Mouse (Mus musculus): Measurements from ENCODE around the gene Ptgds. TPM values are rescaled to one million over a fixed set of nuclear protein-coding genes. Genes with fewer than 3 reads are reported as not detected.
A peak's percentile ranks its signal among the peaks of the same experiment; 100 is the strongest.

Ptgds gene
- polyA plus RNA-seq, 1 experiment from 2014 or later: 7.6 TPM

DNA sequence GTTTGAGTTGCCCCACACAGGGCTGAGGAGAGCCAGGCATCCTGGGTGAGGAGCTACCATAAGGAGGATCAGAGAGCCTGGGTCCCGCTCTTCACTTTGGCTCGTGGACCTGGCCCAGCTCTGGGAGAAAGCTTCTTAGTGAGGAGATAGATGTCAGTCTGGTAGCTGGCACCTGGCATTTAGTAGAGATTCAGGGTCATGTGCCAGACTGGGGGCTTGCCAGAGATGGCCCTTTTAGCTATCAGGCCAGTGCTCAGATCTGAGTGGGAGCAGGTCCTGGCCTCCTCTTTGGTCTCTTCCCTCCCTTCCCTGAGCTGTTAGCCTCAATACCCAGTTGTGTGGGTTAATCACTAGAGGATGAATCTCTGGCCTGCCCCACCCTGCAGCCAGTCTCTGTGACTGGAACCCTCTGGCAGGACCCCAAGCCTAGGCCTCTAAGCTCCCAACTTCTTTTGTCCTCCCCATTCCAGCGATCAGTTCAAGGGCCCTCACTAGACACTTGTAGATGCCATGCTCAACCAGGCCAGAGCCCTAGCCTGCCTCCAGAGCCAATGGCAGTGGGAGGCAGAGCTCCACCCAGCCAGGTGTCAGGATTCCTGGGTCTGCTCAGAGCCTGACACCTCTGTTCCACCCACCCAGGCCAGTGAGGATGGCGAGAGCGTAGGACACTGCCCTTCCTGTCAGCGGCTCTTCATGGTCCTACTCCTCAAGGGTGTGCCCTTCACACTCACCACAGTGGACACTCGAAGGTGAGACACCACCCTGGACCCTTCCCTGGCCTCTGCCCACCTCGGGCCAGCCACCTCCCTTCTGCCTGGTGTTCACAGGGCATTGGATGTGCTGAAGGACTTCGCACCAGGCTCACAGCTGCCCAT lies 12.6 kb downstream of the Ptgds start:
- 85% methylated on average over 9 of the region's 9 CpGs for WGBS
- no peak overlapping the region for H3K4me2 ChIP-seq
- no peak overlapping the region for H3K9ac ChIP-seq
- no peak overlapping the region for H3K27ac ChIP-seq
- H3K9me3 ChIP-seq (replicated peaks): no peaks in the 10 kb centered on the region
- H3K4me3 ChIP-seq: no peak overlapping the region
- H3K36me3 ChIP-seq (ENCODE audit: poor library complexity, severe bottlenecking): peaks cover 19% of the 10 kb centered on the region
- no peak for ATAC-seq
- no peaks in the 10 kb centered on the region for H3K27me3 ChIP-seq
- peaks cover 26% of the 10 kb centered on the region for H3K4me1 ChIP-seq

DNA sequence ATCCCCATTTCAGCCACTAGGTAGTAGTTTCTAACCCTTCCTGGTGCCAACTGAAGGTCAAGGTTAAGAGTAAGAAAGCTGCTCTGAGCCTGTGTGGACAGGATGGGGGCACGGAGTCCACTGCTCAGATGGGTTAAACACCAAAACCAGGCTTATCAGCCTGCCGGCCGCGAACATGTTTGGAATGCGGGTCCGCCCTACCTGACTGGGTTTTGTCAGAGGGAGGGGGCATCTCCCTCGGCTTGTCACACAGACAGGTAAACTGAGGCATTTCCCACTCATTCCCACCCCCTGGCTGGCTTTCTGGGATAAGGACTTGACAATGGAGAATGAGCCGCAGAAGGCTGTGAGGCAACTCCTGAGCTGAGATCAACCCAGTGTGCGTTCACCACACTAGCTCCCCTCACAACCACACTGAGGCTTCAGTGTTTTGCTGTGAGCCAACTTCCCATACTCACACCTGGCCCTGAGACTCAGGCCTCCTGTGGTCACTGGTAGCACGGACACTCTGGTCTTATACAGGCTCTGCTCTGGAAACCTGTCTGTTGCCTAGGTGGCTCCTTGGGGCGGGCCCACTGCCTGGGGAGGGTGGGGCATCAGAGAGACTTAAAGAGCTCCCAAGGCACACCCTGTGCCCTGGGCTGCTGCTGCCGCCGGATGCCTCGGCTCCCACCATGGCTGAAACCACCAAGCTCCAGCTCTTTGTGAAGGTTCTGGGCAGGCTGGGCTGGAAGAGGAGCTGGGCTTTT lies 13.5 kb downstream of the Ptgds start, which contains the start of gene Clic3:
Gene Clic3 (plus strand): TSS at position 634 of the 749 bp plus-strand sequence.
- no peak within 1 kb of the TSS for H3K9ac ChIP-seq
- H3K9me3 ChIP-seq (replicated peaks): no peaks in the 10 kb centered on the region
- no peak within 1 kb of the TSS for H3K4me3 ChIP-seq
- 72% methylated on average over 14 of the region's 14 CpGs for WGBS
- H3K4me2 ChIP-seq: no peak within 1 kb of the TSS
- no peak for ATAC-seq
- H3K27ac ChIP-seq: no peak within 1 kb of the TSS
- H3K36me3 ChIP-seq (ENCODE audit: poor library complexity, severe bottlenecking): peaks cover 19% of the 10 kb centered on the region
- H3K27me3 ChIP-seq: no peaks in the 10 kb centered on the region
- peaks cover 21% of the 10 kb centered on the region for H3K4me1 ChIP-seq

DNA sequence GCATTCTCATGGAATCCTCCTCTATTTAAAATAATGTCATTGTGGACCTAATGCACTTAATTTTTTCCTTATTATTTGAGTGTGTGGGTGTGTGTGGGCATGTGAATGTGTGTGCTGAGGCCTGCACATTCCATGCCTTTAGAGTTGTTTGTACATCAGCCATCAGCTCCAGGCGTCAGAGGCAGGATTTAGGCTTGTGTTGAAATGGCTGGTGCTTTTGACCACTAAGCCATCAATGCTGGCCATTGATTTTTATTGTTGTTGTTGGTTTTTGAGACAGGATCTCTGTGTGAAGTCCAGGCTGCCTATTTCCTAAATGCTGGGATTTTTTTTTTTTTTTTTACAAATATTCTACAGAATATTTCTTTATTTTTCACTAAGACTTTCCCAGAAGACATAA lies 16.9 kb downstream of the Ptgds start:
- Histone ChIP-seq H3K9ac (no peak overlapping the region), H3K36me3 (ENCODE audit: poor library complexity, severe bottlenecking) (peaks cover 15% of the 10 kb centered on the region), H3K27ac (no peak overlapping the region), H3K4me2 (no peak overlapping the region), H3K9me3 (replicated peaks) (no peaks in the 10 kb centered on the region), H3K4me1 (no peaks in the 10 kb centered on the region), H3K27me3 (no peaks in the 10 kb centered on the region), H3K4me3 (no peak overlapping the region)
- WGBS: 50% methylated on average over 1 of the region's 1 CpGs
- ATAC-seq: no peak

DNA sequence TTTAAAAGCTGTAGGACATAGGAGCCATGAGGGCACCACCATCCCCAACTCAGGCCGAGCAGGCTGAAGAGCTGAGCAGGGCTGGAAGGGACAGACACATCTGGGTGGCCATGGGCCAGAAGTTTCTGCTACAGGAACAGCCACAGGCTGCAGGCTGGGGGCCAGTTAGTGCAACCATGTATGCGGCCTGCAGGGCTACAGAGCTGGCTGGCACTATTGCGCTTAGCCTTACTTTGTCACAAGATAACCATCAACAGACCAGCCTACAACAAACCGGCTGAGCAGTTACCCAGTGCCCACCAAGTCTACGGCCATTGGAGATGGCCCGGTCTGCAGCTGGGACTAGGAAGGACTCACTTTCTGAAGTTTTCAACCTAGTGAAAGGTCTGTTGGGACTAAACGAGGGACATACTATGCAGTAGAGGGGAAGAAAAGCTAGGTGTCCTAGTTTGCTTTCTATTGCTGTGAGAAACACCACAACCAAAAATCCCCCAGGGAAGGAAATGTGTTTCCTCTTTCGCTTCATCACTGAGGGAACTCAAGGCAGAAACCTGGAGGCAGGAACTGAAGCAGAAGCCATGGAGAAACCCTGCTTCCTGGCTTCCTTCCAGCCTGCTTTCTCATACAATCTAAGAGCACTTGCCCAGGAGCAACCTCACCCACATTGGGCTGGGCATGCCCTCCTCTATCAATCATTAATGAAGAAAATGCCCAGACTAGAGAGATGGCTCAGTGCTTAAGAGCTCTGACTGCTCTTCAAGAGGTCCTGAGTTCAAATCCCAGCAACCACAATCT lies 18.8 kb downstream of the Ptgds start:
- peaks cover 29% of the 10 kb centered on the region for H3K36me3 ChIP-seq (ENCODE audit: poor library complexity, severe bottlenecking)
- WGBS: 83% methylated on average over 8 of the region's 8 CpGs
- no peak for ATAC-seq
- no peak overlapping the region for H3K27ac ChIP-seq
- no peak overlapping the region for H3K9ac ChIP-seq
- H3K4me2 ChIP-seq: no peak overlapping the region
- no peaks in the 10 kb centered on the region for H3K4me1 ChIP-seq
- no peaks in the 10 kb centered on the region for H3K9me3 ChIP-seq (replicated peaks)
- H3K4me3 ChIP-seq: no peak overlapping the region
- no peaks in the 10 kb centered on the region for H3K27me3 ChIP-seq

DNA sequence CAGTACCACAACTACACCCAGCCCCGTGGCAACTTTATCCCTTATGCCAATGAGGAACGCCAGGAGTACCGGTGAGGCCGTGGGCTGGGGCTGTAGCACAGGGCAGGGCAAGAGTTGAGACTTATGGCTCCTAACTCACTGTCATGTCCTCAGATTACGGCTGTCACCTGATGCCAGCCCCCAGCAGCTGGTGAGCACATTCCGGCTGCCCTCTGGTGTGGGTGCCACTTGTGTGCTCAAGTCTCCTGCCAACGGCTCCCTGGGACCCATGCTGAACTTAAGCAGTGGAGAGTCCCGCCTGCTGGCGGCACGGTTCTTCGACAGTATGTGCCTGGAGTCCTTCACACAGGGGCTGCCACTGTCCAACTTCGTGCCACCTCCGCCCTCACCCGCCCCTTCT lies 27.2 kb downstream of the Ptgds start:
- WGBS: 93% methylated on average over 14 of the region's 14 CpGs
- H3K9me3 ChIP-seq (replicated peaks): no peaks in the 10 kb centered on the region
- no peak overlapping the region for H3K27ac ChIP-seq
- ATAC-seq: no peak
- no peaks in the 10 kb centered on the region for H3K4me1 ChIP-seq
- no peak overlapping the region for H3K9ac ChIP-seq
- H3K36me3 ChIP-seq (ENCODE audit: poor library complexity, severe bottlenecking): peaks cover 100% of the 10 kb centered on the region
- no peak overlapping the region for H3K4me3 ChIP-seq
- H3K27me3 ChIP-seq: no peaks in the 10 kb centered on the region
- H3K4me2 ChIP-seq: no peak overlapping the region

DNA sequence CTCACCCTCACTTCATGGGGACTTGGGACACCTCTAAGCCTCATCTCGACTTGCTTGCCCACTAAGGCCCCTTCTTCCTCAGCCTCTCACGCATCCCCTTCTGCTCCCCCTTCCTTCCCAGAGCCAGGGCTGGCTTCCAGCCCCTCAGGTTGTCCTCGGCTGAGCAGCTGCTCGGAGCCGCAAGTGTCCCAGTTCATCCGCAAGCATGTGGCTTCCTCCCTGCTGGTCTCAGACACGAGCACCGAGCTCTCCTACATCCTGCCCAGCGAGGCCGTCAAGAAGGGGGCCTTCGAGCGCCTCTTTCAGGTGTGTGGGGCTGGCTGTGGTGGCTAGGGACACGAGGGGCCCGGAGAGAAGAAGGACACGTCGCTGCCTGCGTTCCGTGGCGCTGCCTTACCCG lies 28.8 kb downstream of the Ptgds start:
- ATAC-seq: no peak
- H3K36me3 ChIP-seq (ENCODE audit: poor library complexity, severe bottlenecking): peaks cover 100% of the 10 kb centered on the region
- 89% methylated on average over 20 of the region's 20 CpGs for WGBS
- H3K27me3 ChIP-seq: no peaks in the 10 kb centered on the region
- no peaks in the 10 kb centered on the region for H3K9me3 ChIP-seq (replicated peaks)
- no peak overlapping the region for H3K27ac ChIP-seq
- H3K9ac ChIP-seq: no peak overlapping the region
- H3K4me3 ChIP-seq: no peak overlapping the region
- H3K4me2 ChIP-seq: no peak overlapping the region
- H3K4me1 ChIP-seq: no peaks in the 10 kb centered on the region

DNA sequence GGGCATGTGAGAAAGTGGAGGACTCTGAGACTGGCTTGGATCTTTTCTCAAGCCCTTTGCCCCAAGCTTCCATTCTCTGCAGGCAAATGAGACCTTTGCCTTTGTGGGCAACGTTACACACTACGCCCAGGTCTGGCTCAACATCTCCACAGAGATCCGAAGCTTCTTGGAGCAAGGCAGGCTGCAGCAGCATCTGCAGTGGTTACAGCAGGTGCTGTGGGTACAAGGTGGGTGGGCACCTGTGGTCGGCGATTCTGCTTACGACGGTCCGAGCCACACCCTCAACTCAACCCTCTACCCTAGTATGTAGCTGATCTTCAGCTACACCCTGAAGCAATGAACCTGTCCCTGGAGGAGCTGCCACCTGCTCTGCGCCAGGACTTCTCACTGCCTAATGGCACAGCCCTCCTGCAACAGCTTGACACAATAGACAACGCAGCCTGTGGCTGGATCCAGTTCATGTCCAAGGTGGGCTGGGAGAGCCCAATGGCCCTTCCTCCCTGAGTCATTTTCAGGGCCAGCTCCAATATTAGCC lies 33.5 kb downstream of the Ptgds start:
- no peak overlapping the region for H3K4me2 ChIP-seq

DNA sequence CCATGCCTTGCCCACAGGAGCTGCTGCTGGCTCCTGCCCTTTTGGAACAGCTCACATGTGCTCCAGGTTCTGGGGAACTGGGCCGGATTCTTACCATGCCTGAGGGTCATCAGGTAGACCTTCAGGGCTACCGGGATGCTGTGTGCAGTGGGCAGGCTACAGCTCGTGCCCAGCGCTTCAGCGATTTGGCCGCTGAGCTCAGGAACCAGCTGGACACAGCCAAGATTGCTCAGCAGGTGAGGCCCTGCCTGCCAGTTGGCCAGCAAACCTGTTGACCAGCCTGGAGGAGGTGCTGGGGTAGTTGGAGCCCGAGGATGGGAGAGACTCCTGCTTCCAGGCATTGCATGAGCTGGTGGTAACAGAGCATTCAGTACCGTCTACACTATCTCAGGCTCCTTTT lies 35.6 kb downstream of the Ptgds start:
- Histone ChIP-seq H3K36me3 (ENCODE audit: poor library complexity, severe bottlenecking) (peaks cover 64% of the 10 kb centered on the region), H3K4me1 (peaks cover 25% of the 10 kb centered on the region), H3K4me3 (no peak overlapping the region), H3K9ac (no peak overlapping the region), H3K27ac (no peak overlapping the region), H3K4me2 (no peak overlapping the region), H3K27me3 (0 out of 2 replicates have a peak, but pooled peaks cover 4% of the 10 kb centered on the region), H3K9me3 (replicated peaks) (no peaks in the 10 kb centered on the region)
- WGBS: 93% methylated on average over 8 of the region's 8 CpGs
- no peak for ATAC-seq

More for the DNA sequence above, 33.5 kb downstream of the Ptgds start:
- no peaks in the 10 kb centered on the region for H3K27me3 ChIP-seq
- peaks cover 4% of the 10 kb centered on the region for H3K4me1 ChIP-seq
- peaks cover 85% of the 10 kb centered on the region for H3K36me3 ChIP-seq (ENCODE audit: poor library complexity, severe bottlenecking)
- H3K27ac ChIP-seq: no peak overlapping the region
- H3K9me3 ChIP-seq (replicated peaks): no peaks in the 10 kb centered on the region
- no peak overlapping the region for H3K4me3 ChIP-seq
- 95% methylated on average over 10 of the region's 10 CpGs for WGBS
- ATAC-seq: no peak
- no peak overlapping the region for H3K9ac ChIP-seq

DNA sequence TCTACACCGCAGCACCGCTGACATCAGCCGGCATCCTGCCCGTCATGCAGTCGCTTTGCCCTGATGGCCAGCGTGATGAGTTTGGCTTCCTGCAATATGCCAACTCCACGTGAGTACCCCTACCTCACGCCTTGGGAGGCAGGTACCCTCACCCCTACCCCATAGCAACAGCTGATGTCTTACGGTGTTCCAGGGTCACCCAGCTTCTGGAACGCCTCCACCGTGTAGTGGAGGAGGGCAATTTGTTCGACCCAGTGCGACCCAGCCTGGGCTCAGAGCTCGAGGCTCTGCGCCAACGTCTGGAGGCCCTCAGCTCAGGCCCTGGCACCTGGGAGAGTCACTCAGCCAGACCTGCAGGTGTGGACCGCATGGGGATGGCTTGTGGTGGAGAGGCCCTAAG lies 36.7 kb downstream of the Ptgds start:
- H3K27ac ChIP-seq: no peak overlapping the region
- peaks cover 52% of the 10 kb centered on the region for H3K36me3 ChIP-seq (ENCODE audit: poor library complexity, severe bottlenecking)
- no peak for ATAC-seq
- H3K4me2 ChIP-seq: no peak overlapping the region
- no peaks in the 10 kb centered on the region for H3K9me3 ChIP-seq (replicated peaks)
- WGBS: 92% methylated on average over 17 of the region's 17 CpGs
- 0 out of 2 replicates have a peak, but pooled peaks cover 4% of the 10 kb centered on the region for H3K27me3 ChIP-seq
- no peak overlapping the region for H3K9ac ChIP-seq
- no peak overlapping the region for H3K4me3 ChIP-seq
- H3K4me1 ChIP-seq: peaks cover 30% of the 10 kb centered on the region

DNA sequence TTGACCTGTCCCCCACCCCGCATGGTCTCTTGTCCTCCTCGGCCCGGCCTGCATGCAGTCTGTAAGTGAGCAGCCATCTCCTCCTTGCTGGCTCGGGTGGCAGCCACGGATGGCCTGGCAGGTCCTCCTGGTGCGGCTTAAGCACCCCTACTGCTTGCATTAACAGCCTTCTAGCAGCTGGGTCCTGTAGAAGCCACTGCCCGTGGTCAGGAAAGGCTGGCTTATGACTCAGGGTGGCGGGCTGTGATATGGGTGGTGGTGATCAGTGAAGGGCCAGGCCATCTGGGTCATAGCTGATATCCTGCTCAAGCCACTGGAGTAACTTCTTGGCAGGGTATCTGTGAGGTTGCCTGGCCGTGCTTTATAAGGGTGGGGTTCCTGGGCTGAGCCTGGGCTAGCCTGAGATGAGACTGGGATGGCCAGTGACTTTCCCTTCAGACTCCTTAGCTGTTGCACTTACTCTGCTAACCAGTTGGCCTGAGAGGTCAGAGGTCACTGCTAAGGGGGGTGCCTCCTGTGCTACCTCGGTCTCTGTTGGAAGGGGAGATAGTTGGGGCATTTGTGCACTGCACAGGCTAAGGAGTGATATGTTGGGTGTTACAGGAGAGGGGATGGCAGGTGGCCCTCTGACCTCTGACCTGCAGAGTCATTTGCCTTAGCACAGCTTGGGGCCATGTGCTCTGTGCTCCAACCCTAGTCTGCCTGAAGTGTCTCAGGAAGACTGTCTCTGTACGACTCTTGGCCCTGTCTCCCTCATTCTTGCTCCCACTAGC lies 37.3 kb downstream of the Ptgds start:
- no peak overlapping the region for H3K4me2 ChIP-seq
- H3K9ac ChIP-seq: no peak overlapping the region
- H3K27ac ChIP-seq: no peak overlapping the region
- no peaks in the 10 kb centered on the region for H3K9me3 ChIP-seq (replicated peaks)
- 0 out of 2 replicates have a peak, but pooled peaks cover 4% of the 10 kb centered on the region for H3K27me3 ChIP-seq
- 80% methylated on average over 11 of the region's 11 CpGs for WGBS
- peaks cover 46% of the 10 kb centered on the region for H3K36me3 ChIP-seq (ENCODE audit: poor library complexity, severe bottlenecking)
- no peak overlapping the region for H3K4me3 ChIP-seq
- peaks cover 32% of the 10 kb centered on the region for H3K4me1 ChIP-seq
- no peak for ATAC-seq

DNA sequence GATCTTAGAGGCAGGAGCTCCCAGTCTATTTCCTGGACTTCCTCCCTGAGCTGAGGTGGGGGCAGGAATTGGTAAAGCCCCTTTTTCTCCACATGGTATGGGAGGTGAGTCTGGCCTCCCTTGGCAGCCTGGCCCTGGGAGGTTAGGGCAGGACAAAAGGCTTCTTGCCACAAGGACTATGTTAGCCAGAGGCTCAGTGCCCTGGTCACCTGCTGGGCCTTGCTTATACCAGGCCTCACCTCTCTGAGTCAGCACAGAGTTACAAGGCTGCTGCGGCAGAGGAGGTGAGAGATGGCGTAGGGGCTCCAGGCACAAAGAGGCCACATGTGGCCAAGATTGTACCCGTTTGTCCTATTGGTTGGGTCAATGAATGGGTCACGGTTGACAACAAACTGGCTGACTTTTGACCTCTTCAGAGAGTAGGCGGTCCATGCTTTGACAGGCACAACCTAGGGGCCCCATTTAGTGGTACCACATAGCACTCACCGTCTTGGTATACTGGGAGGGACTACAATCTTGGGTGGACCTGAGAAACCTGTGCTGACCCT lies 38.5 kb downstream of the Ptgds start:
- Histone ChIP-seq H3K9ac (peak overlapping the region; percentile 26; the same call in 1 of the 2 replicates), H3K4me2 (peak overlapping the region; percentile 15; the same call in 1 of the 2 replicates), H3K36me3 (ENCODE audit: poor library complexity, severe bottlenecking) (peaks cover 35% of the 10 kb centered on the region), H3K27me3 (0 out of 2 replicates have a peak, but pooled peaks cover 4% of the 10 kb centered on the region), H3K4me3 (no peak overlapping the region), H3K9me3 (replicated peaks) (no peaks in the 10 kb centered on the region), H3K4me1 (peaks cover 32% of the 10 kb centered on the region), H3K27ac (no peak overlapping the region)
- 75% methylated on average over 6 of the region's 6 CpGs for WGBS
- no peak for ATAC-seq
